Mouse (Mus musculus) embryonic facial prominence, embryonic 14.5 days (tissue): ENCODE measurements around the gene Tpra1. TPM values are rescaled to one million over a fixed set of nuclear protein-coding genes. Genes with fewer than 3 reads are reported as not detected.

Source experiments
- ATAC-seq: fragments of 200-750 bp; cut with Nextera tagmentation; 2 replicates; pipeline ENCODE4 v1.8.0; 2017; ENCODE audit warnings: low read depth, moderate number of reproducible peaks, moderate TSS enrichment
- DNase-seq: peaks from one replicate; pipeline ENCODE4 v3.0.0-alpha.2; 2015; ENCODE audit warnings: low spot score
- H3K27ac ChIP-seq: fragments of 300-500 bp; sonication (generic); replicated peaks from 2 replicates; pipeline ENCODE4 v1.5.1; 2014; ENCODE audit warnings: low read depth, mild to moderate bottlenecking, low read length, moderate library complexity
- H3K27me3 ChIP-seq: fragments of 300-500 bp; sonication (generic); replicated peaks from 2 replicates; pipeline ENCODE4 v1.6.1; 2014; ENCODE audit warnings: low read length; ENCODE audit not compliant: control insufficient read depth, insufficient read depth
- H3K36me3 ChIP-seq: fragments of 300-500 bp; sonication (generic); 2 replicates; pipeline ENCODE4 v1.6.1; 2014; ENCODE audit warnings: low read length, mixed read lengths; ENCODE audit not compliant: control insufficient read depth, insufficient read depth
- H3K4me1 ChIP-seq: fragments of 300-500 bp; sonication (generic); 2 replicates; pipeline ENCODE4 v1.6.1; 2014; ENCODE audit warnings: antibody characterized with exemption, low read length; ENCODE audit not compliant: control insufficient read depth, insufficient read depth
- H3K4me2 ChIP-seq: fragments of 300-500 bp; sonication (generic); 2 replicates; pipeline ENCODE4 v1.6.1; 2014; ENCODE audit warnings: low read depth, mild to moderate bottlenecking, low read length, moderate library complexity, mixed read lengths
- H3K4me3 ChIP-seq: fragments of 300-500 bp; sonication (generic); 2 replicates; pipeline ENCODE4 v1.5.1; 2014; ENCODE audit warnings: low read depth, mild to moderate bottlenecking, low read length
- H3K9ac ChIP-seq: fragments of 300-500 bp; sonication (generic); 2 replicates; pipeline ENCODE4 v1.6.1; 2014; ENCODE audit warnings: low read depth, mild to moderate bottlenecking, low read length, moderate library complexity, mixed read lengths
- H3K9me3 ChIP-seq: fragments of 300-500 bp; sonication (generic); 2 replicates; pipeline ENCODE4 v1.6.1; 2016; ENCODE audit warnings: low read length; ENCODE audit not compliant: control insufficient read depth
- WGBS: fragments of 180-500 bp; shearing (Covaris S2); extraction: QIAGEN DNeasy Blood & Tissue Kit; methylation state at CpG from one replicate; pipeline ENCODE4 v1.1.7; 2014; 5-methylcytosine and 5-hydroxymethylcytosine counted together
- polyA plus RNA-seq: library from polyadenylated mRNA; unstranded; fragments of >200 nt; fragmentation: Nextera tagmentation; extraction: Ambion mirVana; gene quantifications from 2 replicates; pipeline ENCODE4 v1.2.1, GENCODE M21; 2014

Gene Tpra1
- polyA plus RNA-seq, 1 experiment from 2014 or later, result 44.9 TPM

DNA sequence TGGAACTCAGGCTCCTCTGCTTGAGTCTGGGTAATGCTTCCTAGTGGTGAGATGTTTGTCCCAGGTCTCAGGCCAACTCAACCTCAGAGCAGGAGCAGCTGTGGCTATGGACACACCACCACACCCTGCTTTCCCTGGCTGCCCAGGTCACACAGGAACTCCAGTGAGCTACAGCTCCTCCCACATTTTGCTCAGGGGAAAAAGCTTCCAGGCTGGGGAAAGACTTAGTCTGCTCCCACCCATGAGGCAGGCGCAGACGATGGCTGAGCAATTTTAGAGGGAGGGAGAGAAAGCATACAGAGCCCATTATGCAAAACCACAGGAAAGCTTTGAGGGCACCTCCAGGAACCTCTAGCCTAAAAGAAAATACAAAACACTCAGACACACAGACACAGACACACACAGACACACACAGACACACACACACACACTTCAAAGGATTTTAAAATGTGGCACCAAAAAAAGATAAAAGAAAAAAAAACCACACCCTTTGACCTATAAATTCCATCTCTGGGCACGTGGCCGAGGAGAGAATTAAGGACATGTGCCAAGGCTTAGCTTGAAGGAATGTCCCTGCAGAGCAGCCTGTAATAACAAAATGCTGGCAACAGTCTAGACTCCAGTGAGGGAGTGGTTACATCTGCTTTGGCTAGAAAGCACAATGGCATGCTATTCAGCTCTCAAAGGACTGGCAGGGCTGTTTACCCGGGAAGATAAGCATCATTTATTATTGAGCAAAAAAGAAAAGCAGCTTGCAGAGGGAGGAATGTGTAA, 22.6 kb downstream of the Tpra1 start:
- Histone ChIP-seq H3K36me3 (no peaks in the 10 kb centered on the region), H3K4me1 (peaks cover 31% of the 10 kb centered on the region), H3K27ac (peak overlapping the region; percentile 84), H3K4me3 (no peak overlapping the region), H3K27me3 (no peaks in the 10 kb centered on the region), H3K9me3 (no peaks in the 10 kb centered on the region), H3K9ac (no peak overlapping the region), H3K4me2 (0 out of 2 replicates have a peak overlapping the region, but pooled peaks have one; percentile 5)
- peak; percentile 83 for ATAC-seq
- DNase-seq, result peak; percentile 95
- 1% methylated on average over 5 of the region's 5 CpGs for WGBS

GRCm38 (mm10) chr6:88925640-88926205, 23.7 kb downstream of the Tpra1 start:
- ATAC-seq (peak; percentile 44; the same call in 1 of the 2 replicates), DNase-seq (peak; percentile 43)
- no peaks in the 10 kb centered on the region for H3K36me3 ChIP-seq
- H3K4me3 ChIP-seq, result no peak overlapping the region
- H3K9me3 ChIP-seq, result no peaks in the 10 kb centered on the region
- peak overlapping the region; percentile 26; the same call in 1 of the 2 replicates for H3K9ac ChIP-seq
- peak overlapping the region; percentile 84 for H3K27ac ChIP-seq
- H3K4me1 ChIP-seq, result peaks cover 31% of the 10 kb centered on the region
- 0 out of 2 replicates have a peak overlapping the region, but pooled peaks have one; percentile 5 for H3K4me2 ChIP-seq
- WGBS, result 19% methylated on average over 4 of the region's 4 CpGs
- no peaks in the 10 kb centered on the region for H3K27me3 ChIP-seq

DNA sequence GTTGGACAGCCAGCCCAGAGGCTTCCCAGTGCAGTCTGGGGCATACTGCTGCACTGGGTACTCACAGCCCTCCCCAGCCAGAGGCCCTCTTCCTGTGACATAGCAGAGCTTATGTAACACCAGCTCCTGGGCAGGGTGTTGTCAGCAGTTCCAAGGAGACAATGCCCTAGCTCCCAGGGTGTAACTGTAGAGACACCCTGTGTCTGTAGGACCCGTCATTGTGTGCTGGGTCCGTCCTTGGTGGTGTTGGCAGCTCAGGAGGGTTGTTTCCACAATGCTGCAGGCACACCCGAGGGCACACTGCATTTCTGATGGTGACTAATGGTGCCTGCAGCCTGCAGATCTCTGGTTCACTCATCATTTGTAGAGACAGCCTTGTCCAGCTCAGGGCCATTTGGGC, 24.8 kb downstream of the Tpra1 start:
- Histone ChIP-seq H3K9ac (no peak overlapping the region), H3K4me2 (no peak overlapping the region), H3K9me3 (no peaks in the 10 kb centered on the region), H3K36me3 (no peaks in the 10 kb centered on the region), H3K27ac (no peak overlapping the region), H3K27me3 (no peaks in the 10 kb centered on the region), H3K4me3 (no peak overlapping the region), H3K4me1 (peaks cover 31% of the 10 kb centered on the region)
- DNase-seq, result peak; percentile 27
- 43% methylated on average over 3 of the region's 3 CpGs for WGBS
- no peak for ATAC-seq

- ATAC-seq (peak; percentile 7; the same call in 1 of the 2 replicates), DNase-seq (peak; percentile 57)
- Histone ChIP-seq H3K36me3 (no peaks in the 10 kb centered on the region), H3K4me2 (no peak overlapping the region), H3K4me3 (no peak overlapping the region), H3K27ac (no peak overlapping the region), H3K9me3 (no peaks in the 10 kb centered on the region), H3K9ac (no peak overlapping the region), H3K27me3 (no peaks in the 10 kb centered on the region), H3K4me1 (peaks cover 31% of the 10 kb centered on the region)
- WGBS, result 7% methylated on average over 1 of the region's 2 CpGs
Measured at GRCm38 (mm10) chr6:88927595-88927994, 25.5 kb downstream of the Tpra1 start.

DNA sequence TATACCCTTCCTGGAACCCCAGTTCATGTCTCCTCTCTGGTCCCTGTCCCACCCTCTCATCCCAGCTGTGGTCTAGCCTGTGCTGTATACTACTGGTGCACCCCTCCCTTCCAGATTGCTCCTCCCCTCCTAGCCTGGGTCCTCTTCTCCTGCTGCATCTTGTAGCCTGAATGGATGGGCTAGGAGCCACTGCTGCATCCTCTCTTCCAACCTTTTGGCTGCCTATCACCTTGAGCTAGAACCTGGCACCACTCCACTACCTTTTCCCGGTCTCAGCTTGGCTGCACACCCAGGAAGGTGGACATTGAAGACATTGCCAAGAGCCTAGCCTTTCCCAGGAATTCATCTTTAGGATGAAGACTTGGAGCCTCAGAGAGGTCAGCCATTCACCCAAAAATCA, 26.0 kb downstream of the Tpra1 start:
- no peak overlapping the region for H3K4me3 ChIP-seq
- H3K27ac ChIP-seq, result no peak overlapping the region
- WGBS, result 72% methylated on average over 1 of the region's 1 CpGs
- ATAC-seq, result no peak
- H3K9ac ChIP-seq, result no peak overlapping the region
- H3K9me3 ChIP-seq, result no peaks in the 10 kb centered on the region
- H3K4me2 ChIP-seq, result no peak overlapping the region
- no peaks in the 10 kb centered on the region for H3K27me3 ChIP-seq
- H3K36me3 ChIP-seq, result no peaks in the 10 kb centered on the region
- H3K4me1 ChIP-seq, result peaks cover 31% of the 10 kb centered on the region
- DNase-seq, result no peak

DNA sequence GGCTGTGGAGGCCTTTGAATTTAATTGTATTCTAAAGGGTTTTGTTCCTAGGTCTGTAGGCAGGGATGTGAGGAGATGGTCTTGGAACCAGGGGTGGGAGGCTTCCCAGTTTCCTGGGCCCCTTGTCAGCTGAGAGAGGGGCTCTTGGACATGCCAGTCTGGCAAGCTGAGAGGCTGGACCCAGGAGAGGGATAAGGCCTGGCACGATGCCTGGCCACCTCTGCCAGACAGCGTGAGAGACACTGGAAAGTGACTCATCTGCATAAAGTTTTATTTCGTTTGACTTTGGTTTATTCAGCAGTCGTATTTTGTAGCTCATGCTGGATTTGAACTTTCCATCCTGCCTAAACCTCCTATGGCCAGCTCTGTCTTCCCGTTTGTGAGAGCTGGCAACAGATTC, 26.5 kb downstream of the Tpra1 start:
- H3K27ac ChIP-seq, result no peak overlapping the region
- H3K27me3 ChIP-seq, result no peaks in the 10 kb centered on the region
- H3K4me3 ChIP-seq, result no peak overlapping the region
- H3K4me2 ChIP-seq, result no peak overlapping the region
- H3K36me3 ChIP-seq, result no peaks in the 10 kb centered on the region
- DNase-seq, result no peak
- no peaks in the 10 kb centered on the region for H3K9me3 ChIP-seq
- no peak for ATAC-seq
- no peak overlapping the region for H3K9ac ChIP-seq
- WGBS, result 74% methylated on average over 5 of the region's 5 CpGs
- peaks cover 28% of the 10 kb centered on the region for H3K4me1 ChIP-seq

DNA sequence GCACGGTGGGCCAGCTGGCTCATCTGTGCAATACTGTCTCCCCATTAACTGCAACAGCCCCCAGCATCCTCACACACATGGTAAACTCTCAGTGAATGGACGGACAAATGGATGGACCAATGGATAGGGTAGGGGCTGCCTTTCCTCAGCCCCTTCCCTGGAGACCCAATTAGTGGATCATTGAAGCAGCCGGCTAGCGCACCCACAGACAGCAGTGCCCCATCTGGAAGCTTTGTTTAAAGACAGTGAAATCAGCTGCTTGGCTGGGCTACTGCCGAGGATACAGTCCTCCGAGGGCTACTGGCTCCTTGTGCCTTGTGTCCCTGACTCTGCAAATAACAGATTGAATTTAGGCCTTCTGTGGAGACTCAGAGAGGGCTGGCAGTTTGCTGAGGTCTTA, 27.4 kb downstream of the Tpra1 start:
- Histone ChIP-seq H3K27me3 (no peaks in the 10 kb centered on the region), H3K36me3 (no peaks in the 10 kb centered on the region), H3K4me1 (peaks cover 21% of the 10 kb centered on the region), H3K4me2 (no peak overlapping the region), H3K4me3 (no peak overlapping the region), H3K9me3 (no peaks in the 10 kb centered on the region), H3K9ac (no peak overlapping the region), H3K27ac (no peak overlapping the region)
- ATAC-seq (no peak), DNase-seq (peak; percentile 36)
- WGBS, result 57% methylated on average over 6 of the region's 6 CpGs

DNA sequence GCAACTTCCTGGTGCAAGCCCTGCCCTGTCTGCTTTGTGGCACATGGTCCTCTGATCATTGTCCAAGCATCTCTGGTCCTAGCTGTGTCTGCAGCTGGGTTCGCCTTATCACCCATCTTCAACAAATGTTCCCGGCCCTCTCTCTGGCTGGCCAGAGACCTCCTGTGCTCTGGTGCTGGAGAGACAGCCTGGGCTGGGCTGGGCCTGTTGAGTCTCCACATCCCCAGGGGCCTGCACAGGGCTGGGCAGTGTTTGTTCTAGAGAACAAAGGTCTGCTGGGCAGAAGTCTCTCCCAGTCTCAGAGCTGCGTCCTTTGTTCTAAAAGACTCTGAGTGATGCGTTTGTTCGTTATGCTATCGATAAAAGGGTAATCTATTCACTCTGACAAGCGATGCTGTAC, 28.0 kb downstream of the Tpra1 start:
- no peak overlapping the region for H3K27ac ChIP-seq
- H3K36me3 ChIP-seq, result no peaks in the 10 kb centered on the region
- no peak overlapping the region for H3K9ac ChIP-seq
- H3K4me2 ChIP-seq, result no peak overlapping the region
- no peak for DNase-seq
- H3K4me3 ChIP-seq, result no peak overlapping the region
- no peaks in the 10 kb centered on the region for H3K9me3 ChIP-seq
- H3K27me3 ChIP-seq, result no peaks in the 10 kb centered on the region
- ATAC-seq, result no peak
- peaks cover 18% of the 10 kb centered on the region for H3K4me1 ChIP-seq
- WGBS, result 70% methylated on average over 7 of the region's 7 CpGs
